13 mouse cellular contexts compared by ENCODE assay signal in genomic region chr10:14234896-14235604, GRCm38 (mm10).
"Had no signal": no experiment of that assay in that cellular context is flagged by ENCODE, and none has a peak within 500 bp of the region (broad histone marks: within the 10 kb centered on the region; RNA-seq: fewer than 3 reads in every experiment).

No protein-coding gene starts in this region.

- H3K27me3 ChIP-seq: limb, embryonic 12.5 days; liver, embryonic 13.5 days; midbrain, embryonic 13.5 days; neural tube, embryonic 15.5 days had no signal

- H3K36me3 ChIP-seq: limb, embryonic 12.5 days; liver, embryonic 13.5 days; midbrain, embryonic 13.5 days; neural tube, embryonic 15.5 days had no signal

- DNase-seq: kidney, adult 11 months; kidney, adult 9 months; kidney, postnatal 36 days; layer of hippocampus, adult 9-11 months; liver; liver, embryonic 13.5 days; liver, postnatal 0 days; right cerebral cortex, adult 18-20 months; right cerebral cortex, postnatal 25 days had no signal

- H3K27ac ChIP-seq: kidney, postnatal 0 days; limb, embryonic 12.5 days; liver, embryonic 13.5 days; midbrain, embryonic 13.5 days; neural tube, embryonic 15.5 days had no signal

- H3K4me1 ChIP-seq: limb, embryonic 12.5 days; liver, embryonic 13.5 days; midbrain, embryonic 13.5 days; neural tube, embryonic 15.5 days had no signal

- H3K4me3 ChIP-seq: limb, embryonic 12.5 days; liver, embryonic 13.5 days; midbrain, embryonic 13.5 days; neural tube, embryonic 15.5 days had no signal

- H3K9me3 ChIP-seq: limb, embryonic 12.5 days; liver, embryonic 13.5 days; midbrain, embryonic 13.5 days; neural tube, embryonic 15.5 days had no signal

- ATAC-seq: liver, postnatal 0 days; midbrain, embryonic 13.5 days had no signal
